Mouse (Mus musculus): Measurements from ENCODE around the gene Pde4a. TPM values are rescaled to one million over a fixed set of nuclear protein-coding genes. Genes with fewer than 3 reads are reported as not detected.

Gene Pde4a
- polyA plus RNA-seq, 1 experiment = 0.05 TPM

DNA sequence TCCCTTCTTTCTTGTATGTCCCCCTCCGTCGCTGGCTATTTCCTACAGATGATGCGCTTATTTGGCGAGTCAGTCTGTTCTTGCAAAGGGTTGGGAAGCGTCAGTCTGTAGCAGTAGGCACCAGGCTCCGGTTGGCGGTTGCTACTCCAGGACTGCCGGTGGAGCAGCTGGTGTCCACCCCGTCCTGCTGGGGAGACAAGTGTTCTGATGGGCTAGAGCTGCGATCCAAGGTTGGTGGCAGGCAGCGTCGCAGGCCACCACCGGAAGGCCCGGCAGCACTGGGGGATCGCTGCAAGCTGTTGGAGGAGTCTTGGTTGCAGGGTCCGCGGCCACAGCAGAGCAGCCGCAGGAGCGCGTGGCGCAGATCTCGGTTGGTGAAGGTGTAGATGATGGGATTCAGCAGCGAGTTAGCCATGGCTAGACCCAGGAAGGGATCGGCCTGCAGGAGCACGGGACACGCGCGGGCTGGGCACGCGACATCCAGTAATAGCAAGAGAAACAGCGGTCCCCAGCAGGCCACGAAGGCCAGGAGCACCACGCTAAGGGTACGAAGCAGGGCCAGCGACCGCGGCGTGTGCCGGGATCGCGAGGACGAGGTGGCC lies 78.4 kb downstream of the Pde4a start:
- peaks cover 76% of the 10 kb centered on the region for H3K27me3 ChIP-seq (ENCODE audit: control insufficient read depth)
- H3K36me3 ChIP-seq (ENCODE audit: control insufficient read depth) = no peaks in the 10 kb centered on the region
- TF ChIP-seq GATA1 (IDR thresholded peaks at IDR 0.05; ENCODE audit: low read length) = no peak
- TF ChIP-seq TAL1 (IDR thresholded peaks at IDR 0.05; ENCODE audit: low read length) = no peak
- H3K4me1 ChIP-seq (ENCODE audit: control insufficient read depth) = peaks cover 43% of the 10 kb centered on the region
- H3K9me3 ChIP-seq (ENCODE audit: control insufficient read depth, low read length) = peaks cover 28% of the 10 kb centered on the region
- no peak overlapping the region for H3K4me3 ChIP-seq (replicated peaks)

DNA sequence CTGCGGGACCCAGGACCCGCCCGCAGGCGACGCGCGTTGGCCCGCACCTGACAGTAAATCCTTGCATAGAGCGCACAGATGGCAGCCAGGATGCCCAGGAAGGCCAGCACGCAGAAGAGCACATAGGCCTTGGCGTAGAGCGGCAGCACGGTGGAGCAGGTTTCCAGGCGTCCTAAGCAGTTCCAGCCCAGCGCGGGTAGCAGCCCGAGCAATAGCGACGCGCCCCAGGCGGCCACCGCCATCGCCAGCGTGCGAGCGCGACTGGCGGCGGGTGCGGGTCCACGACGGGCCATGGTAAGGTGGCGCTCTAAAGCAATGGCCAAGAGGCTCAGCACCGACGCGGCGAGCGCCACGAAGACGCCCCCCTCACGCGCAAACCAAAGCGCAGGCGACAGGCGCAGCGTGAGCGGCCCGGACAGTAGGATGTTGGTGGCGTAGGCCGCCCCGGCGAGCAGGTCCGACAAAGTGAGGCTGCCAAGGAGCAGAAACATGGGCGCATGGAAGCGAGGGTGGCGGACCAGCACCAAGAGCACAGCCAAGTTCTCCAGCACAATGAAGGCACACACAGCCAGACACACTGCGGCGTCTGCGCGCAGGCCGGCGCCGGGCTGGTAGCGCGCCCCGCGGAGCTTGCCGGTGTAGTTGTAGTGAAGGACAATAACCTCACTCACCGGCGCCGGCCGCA lies 79.1 kb downstream of the Pde4a start:
- peaks cover 37% of the 10 kb centered on the region for H3K4me1 ChIP-seq (ENCODE audit: control insufficient read depth)
- peaks cover 82% of the 10 kb centered on the region for H3K27me3 ChIP-seq (ENCODE audit: control insufficient read depth)

DNA sequence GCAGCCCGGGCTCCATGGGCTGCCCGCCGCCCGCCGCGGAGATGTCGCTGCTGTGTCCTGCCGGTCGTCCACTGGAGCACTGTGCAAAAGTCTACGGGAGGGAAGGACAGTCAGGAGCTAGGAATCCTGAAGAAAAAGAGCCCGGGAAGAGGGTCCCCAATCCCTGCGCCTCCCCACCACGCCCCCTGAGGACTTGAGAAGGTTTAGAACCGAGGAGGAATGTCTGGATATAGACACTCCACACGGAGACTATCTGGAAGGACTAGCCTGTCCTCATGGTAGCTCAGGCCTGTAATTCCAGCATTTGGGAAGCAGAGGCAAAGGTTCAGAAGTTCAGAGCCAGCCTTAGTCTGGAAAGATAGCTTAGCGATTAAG lies 79.6 kb downstream of the Pde4a start:
- H3K27me3 ChIP-seq (ENCODE audit: control insufficient read depth) = peaks cover 87% of the 10 kb centered on the region
- H3K4me1 ChIP-seq (ENCODE audit: control insufficient read depth) = peaks cover 37% of the 10 kb centered on the region
- H3K4me3 ChIP-seq (replicated peaks) = no peak overlapping the region
- no peaks in the 10 kb centered on the region for H3K36me3 ChIP-seq (ENCODE audit: control insufficient read depth)
- TF ChIP-seq TAL1 (IDR thresholded peaks at IDR 0.05; ENCODE audit: low read length) = no peak
- TF ChIP-seq GATA1 (IDR thresholded peaks at IDR 0.05; ENCODE audit: low read length) = no peak
- H3K9me3 ChIP-seq (ENCODE audit: control insufficient read depth, low read length) = peaks cover 28% of the 10 kb centered on the region

More for the DNA sequence above, 79.1 kb downstream of the Pde4a start:
- TF ChIP-seq GATA1 (IDR thresholded peaks at IDR 0.05; ENCODE audit: low read length) (no peak), TAL1 (IDR thresholded peaks at IDR 0.05; ENCODE audit: low read length) (no peak)
- Histone ChIP-seq H3K4me3 (replicated peaks) (peak overlapping the region; percentile 29), H3K36me3 (ENCODE audit: control insufficient read depth) (no peaks in the 10 kb centered on the region), H3K9me3 (ENCODE audit: control insufficient read depth, low read length) (peaks cover 28% of the 10 kb centered on the region)

DNA sequence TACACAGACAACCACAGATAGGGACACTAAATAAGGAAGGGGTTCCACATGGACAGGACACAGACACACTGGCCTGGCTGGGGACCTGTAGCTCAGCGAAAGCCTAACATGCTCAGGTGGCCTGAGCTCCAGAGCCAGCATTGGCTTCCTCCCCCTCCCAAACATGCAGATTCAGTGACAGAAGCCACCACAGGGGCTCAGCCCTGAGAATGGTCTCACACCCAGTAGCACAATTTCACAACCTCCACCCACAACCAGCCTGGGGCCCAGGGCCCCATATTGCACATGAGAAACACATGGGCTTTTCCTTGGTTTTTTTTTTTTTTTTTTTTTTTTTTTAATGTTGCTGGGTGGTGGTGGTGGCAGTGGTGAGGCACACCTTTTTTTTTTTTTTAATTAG lies 80.8 kb downstream of the Pde4a start:
- H3K4me3 ChIP-seq (replicated peaks) = no peak overlapping the region
- peaks cover 99% of the 10 kb centered on the region for H3K27me3 ChIP-seq (ENCODE audit: control insufficient read depth)
- no peak for TF ChIP-seq GATA1 (IDR thresholded peaks at IDR 0.05; ENCODE audit: low read length)
- peaks cover 29% of the 10 kb centered on the region for H3K4me1 ChIP-seq (ENCODE audit: control insufficient read depth)
- no peaks in the 10 kb centered on the region for H3K36me3 ChIP-seq (ENCODE audit: control insufficient read depth)
- H3K9me3 ChIP-seq (ENCODE audit: control insufficient read depth, low read length) = peaks cover 28% of the 10 kb centered on the region

DNA sequence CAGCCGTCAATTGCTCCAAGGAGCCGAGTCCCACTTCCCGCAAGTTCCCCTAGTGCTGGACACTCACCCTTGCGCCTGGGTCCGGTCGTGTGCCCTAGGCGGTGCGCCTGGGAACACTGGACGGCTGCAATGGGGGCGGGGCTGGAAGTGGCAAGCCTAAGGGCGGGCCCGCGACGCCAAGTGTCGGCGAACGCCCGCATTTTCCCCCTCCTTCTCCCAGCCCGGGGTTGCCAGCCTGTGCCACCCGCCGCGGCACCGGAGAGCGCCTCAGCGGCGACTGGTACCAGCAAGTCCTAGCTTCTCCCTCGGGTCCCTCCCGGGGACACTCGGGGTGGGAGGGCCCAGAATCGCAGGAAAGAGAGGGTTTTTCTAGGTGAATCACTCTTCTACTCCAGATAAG lies 82.8 kb downstream of the Pde4a start, which contains the start of gene S1pr5:
TSS of gene S1pr5 (minus strand) at position 118 of the 400 bp plus-strand sequence.
- peaks cover 24% of the 10 kb centered on the region for H3K4me1 ChIP-seq (ENCODE audit: control insufficient read depth)
- no peaks in the 10 kb centered on the region for H3K36me3 ChIP-seq (ENCODE audit: control insufficient read depth)
- H3K27me3 ChIP-seq (ENCODE audit: control insufficient read depth) = peaks cover 99% of the 10 kb centered on the region
- H3K4me3 ChIP-seq (replicated peaks) = no peak within 1 kb of the TSS
- TF ChIP-seq TAL1 (IDR thresholded peaks at IDR 0.05; ENCODE audit: low read length) = no peak
- H3K9me3 ChIP-seq (ENCODE audit: control insufficient read depth, low read length) = peaks cover 18% of the 10 kb centered on the region

DNA sequence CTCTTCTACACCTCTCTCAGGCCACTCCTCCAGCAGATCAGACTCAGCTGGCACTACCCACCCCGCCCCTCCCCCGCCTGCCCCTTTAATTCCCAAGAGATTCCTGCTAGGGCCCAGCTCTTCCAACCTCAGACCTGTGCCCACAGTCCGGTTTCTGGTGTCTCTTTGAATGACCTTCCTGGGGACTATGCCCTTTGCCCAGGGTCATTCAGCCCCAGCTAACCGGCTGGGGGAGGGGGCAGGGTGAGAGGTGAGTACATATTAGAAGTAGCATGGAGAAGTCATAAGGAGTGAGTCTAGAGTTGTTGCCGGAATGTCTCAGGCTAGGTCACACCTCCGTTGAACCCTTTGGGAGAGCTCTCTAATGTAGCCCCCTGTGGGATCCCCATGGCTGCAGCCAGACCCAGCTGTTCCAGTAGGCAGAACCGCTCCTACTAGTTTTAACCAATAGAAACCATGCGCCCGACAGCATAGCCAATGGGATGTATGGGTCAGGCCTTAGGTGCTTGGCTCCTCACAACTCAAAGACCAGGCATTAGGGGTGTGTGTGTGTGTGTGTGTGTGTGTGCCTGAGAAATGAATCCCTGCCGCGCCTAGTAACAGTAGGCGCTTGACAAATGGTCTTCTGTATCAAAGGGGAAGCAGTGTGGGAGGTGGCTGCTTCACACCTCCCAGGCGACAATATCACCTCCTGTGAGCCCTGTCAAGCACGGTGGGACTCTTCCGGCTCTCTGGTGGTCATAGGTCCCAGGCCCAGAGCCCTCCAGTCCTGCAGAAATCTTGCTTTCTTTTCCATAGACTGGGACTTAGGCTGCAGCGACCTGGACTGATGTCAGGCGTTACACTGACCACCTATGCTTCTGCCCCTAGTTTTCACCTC lies 84.4 kb downstream of the Pde4a start:
- peaks cover 92% of the 10 kb centered on the region for H3K27me3 ChIP-seq (ENCODE audit: control insufficient read depth)
- no peaks in the 10 kb centered on the region for H3K36me3 ChIP-seq (ENCODE audit: control insufficient read depth)
- H3K9me3 ChIP-seq (ENCODE audit: control insufficient read depth, low read length) = peaks cover 2% of the 10 kb centered on the region
- H3K4me1 ChIP-seq (ENCODE audit: control insufficient read depth) = peaks cover 14% of the 10 kb centered on the region
- no peak for TF ChIP-seq TAL1 (IDR thresholded peaks at IDR 0.05; ENCODE audit: low read length)
- no peak for TF ChIP-seq GATA1 (IDR thresholded peaks at IDR 0.05; ENCODE audit: low read length)
- H3K4me3 ChIP-seq (replicated peaks) = no peak overlapping the region

DNA sequence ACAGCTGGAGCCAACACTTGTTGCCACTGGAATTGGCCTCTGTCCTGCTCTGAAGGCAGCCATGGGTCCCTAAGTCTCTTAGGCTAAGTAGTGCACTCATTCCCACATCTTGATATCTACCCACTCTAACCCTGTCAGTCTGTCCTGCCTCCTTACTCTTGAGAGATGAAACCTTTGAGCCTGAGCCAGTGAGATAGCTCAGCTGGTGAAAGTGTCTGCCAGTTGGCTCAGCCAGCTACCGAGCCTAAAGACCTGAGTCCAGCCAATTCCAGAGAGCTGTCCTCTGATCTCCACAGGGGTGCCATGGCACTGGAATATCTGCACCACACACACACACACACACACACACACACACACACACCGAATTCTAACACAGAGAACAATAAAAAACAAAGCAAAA lies 85.0 kb downstream of the Pde4a start:
- Histone ChIP-seq H3K4me1 (ENCODE audit: control insufficient read depth) (peaks cover 14% of the 10 kb centered on the region), H3K4me3 (replicated peaks) (no peak overlapping the region), H3K27me3 (ENCODE audit: control insufficient read depth) (peaks cover 87% of the 10 kb centered on the region), H3K9me3 (ENCODE audit: control insufficient read depth, low read length) (no peaks in the 10 kb centered on the region; the same call in 1 of the 2 replicates), H3K36me3 (ENCODE audit: control insufficient read depth) (no peaks in the 10 kb centered on the region)
- no peak for TF ChIP-seq TAL1 (IDR thresholded peaks at IDR 0.05; ENCODE audit: low read length)
- TF ChIP-seq GATA1 (IDR thresholded peaks at IDR 0.05; ENCODE audit: low read length) = no peak

DNA sequence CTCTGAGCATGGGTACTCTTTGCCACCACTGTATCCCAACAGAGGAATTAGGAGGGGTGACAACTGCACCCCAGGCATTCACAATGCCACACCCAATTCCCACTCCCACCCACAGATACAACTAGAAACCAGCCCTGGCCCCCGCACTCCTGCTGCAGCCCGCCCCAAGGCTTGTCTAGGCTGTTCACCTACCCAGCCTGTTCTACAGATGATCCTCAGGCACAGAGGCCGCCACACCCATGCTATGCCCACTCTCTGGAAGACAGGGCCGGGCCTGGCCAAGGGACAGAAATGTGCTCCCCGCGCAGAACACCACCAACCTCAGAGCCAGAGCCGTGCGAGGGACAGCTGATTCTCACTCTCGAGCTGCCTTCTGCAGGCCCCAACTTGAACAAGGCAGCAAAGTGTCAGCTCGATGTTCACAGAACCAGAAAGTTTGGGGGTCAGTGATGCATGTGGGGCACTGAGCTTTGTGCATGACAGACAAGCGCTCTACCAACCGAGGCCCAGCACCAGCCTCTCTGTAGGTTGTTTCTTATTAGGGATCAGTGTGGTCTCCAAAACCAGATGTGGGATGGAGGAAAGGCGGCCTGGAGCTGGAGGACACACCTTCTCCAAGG lies 85.7 kb downstream of the Pde4a start:
- H3K36me3 ChIP-seq (ENCODE audit: control insufficient read depth) = no peaks in the 10 kb centered on the region
- H3K4me1 ChIP-seq (ENCODE audit: control insufficient read depth) = peaks cover 14% of the 10 kb centered on the region
- H3K9me3 ChIP-seq (ENCODE audit: control insufficient read depth, low read length) = no peaks in the 10 kb centered on the region; the same call in 1 of the 2 replicates
- TF ChIP-seq GATA1 (IDR thresholded peaks at IDR 0.05; ENCODE audit: low read length) (no peak), TAL1 (IDR thresholded peaks at IDR 0.05; ENCODE audit: low read length) (no peak)
- no peak overlapping the region for H3K4me3 ChIP-seq (replicated peaks)
- H3K27me3 ChIP-seq (ENCODE audit: control insufficient read depth) = peaks cover 80% of the 10 kb centered on the region
